Mouse (Mus musculus) cerebellum, adult 2 months (tissue): ENCODE results near the gene Mtch2. TPM values are rescaled to one million over a fixed set of nuclear protein-coding genes. Genes with fewer than 3 reads are reported as not detected.
"Not testable (repeated sequence)": the region's sequence is repeated elsewhere in the genome, so short reads cannot be mapped to it uniquely, and the experiment has no call there.

Experiments used
- DNase-seq, 2 experiments: peaks; one replicate each; pipeline ENCODE4 v3.0.0; 2021
- H3K27ac ChIP-seq: fragments of 200-500 bp; 2 replicates; pipeline ENCODE4 v1.5.1; 2012; ENCODE audit warnings: low read length, control low read depth, inconsistent platforms; ENCODE audit not compliant: insufficient read depth
- H3K27me3 ChIP-seq: fragments of 200-500 bp; 2 replicates; pipeline ENCODE4 v1.6.1; 2012; ENCODE audit warnings: inconsistent platforms, mild to moderate bottlenecking, low read length, moderate library complexity; ENCODE audit not compliant: control insufficient read depth, insufficient read depth
- H3K4me1 ChIP-seq: fragments of 200-500 bp; 2 replicates; pipeline ENCODE4 v1.6.1; 2011; ENCODE audit warnings: low read length; ENCODE audit not compliant: control insufficient read depth, insufficient read depth
- H3K4me3 ChIP-seq: fragments of 200-500 bp; replicated peaks from 2 replicates; pipeline ENCODE3; 2011; ENCODE audit warnings: mild to moderate bottlenecking, low read depth, low read length, control low read depth; ENCODE audit not compliant: insufficient read depth
- CTCF ChIP-seq: fragments of 200-500 bp; IDR thresholded peaks from 2 replicates; pipeline ENCODE4 v1.5.1; 2011; ENCODE audit warnings: low read depth, mild to moderate bottlenecking, control low read depth, low read length, moderate library complexity, borderline replicate concordance; ENCODE audit not compliant: insufficient read depth
- POLR2A ChIP-seq: fragments of 200-500 bp; IDR thresholded peaks from 2 replicates; pipeline ENCODE4 v1.6.1; 2011; ENCODE audit warnings: low read length, control low read depth, borderline replicate concordance; ENCODE audit not compliant: insufficient read depth
- WGBS: fragments of 180-500 bp; shearing (Covaris S2); methylation state at CpG from one replicate; pipeline ENCODE4 v1.1.7; 2018; 5-methylcytosine and 5-hydroxymethylcytosine counted together
- polyA plus RNA-seq: library from polyadenylated mRNA; depleted of rRNA; stranded (reverse); fragments of >200 nt; gene quantifications from 2 replicates; pipeline ENCODE4 v1.2.3, GENCODE M21; 2012

Mtch2 gene
- polyA plus RNA-seq, 1 experiment = 245 TPM

DNA sequence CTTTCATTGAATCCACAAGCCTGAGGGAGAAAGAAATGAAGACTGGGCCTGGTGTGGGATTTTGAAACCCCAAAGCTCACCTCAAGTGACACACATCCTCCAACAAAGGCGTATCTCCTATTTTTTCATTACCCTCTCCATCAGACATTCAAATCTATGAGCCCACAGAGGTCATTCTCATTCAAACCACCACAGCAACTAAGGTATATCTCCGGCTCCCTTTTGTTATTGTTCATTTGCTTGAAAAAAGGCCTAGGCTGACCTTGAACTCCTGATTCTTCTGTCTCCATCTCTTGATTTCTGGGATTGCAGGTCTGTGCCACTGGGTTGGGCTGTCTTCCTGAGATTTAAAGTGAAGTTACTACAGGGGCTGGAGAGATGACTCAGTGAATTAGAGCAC is 24.0 kb upstream of the Mtch2 start:
- H3K4me3 ChIP-seq = no peak overlapping the region
- H3K4me1 ChIP-seq = peaks cover 20% of the 10 kb centered on the region
- H3K27me3 ChIP-seq = no peaks in the 10 kb centered on the region
- peak overlapping the region; percentile 74 for H3K27ac ChIP-seq
- no peak for TF ChIP-seq POLR2A
- no peak for TF ChIP-seq CTCF
- 94% methylated on average over 2 of the region's 2 CpGs for WGBS
- no peak for DNase-seq

DNA sequence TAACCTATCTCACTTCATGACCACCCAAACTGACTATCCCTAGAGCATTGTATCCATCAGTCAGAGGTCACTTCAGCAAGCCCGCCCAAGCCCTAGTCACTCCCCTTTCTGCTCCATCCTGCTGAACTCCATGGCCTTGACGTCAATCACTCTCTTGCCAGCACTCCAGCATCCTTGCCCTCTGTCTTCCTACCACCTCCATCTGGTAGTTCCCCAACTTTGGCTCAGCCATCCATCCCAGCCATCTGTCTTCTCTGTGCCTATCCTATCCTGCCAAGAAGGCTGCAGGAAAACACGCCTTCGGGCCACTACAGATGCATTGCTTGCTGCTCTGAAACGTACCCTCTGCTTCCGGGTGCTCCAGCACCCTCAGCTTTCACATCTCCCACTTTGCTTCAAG is 23.2 kb upstream of the Mtch2 start:
- TF ChIP-seq CTCF = no peak
- TF ChIP-seq POLR2A = peak; percentile 41; the same call in 1 of the 2 replicates
- DNase-seq = peak; percentile 95 to 99
- H3K4me3 ChIP-seq = no peak overlapping the region
- WGBS = 9% methylated on average over 6 of the region's 6 CpGs
- peak overlapping the region; percentile 80 for H3K27ac ChIP-seq
- H3K4me1 ChIP-seq = peaks cover 19% of the 10 kb centered on the region
- no peaks in the 10 kb centered on the region for H3K27me3 ChIP-seq

DNA sequence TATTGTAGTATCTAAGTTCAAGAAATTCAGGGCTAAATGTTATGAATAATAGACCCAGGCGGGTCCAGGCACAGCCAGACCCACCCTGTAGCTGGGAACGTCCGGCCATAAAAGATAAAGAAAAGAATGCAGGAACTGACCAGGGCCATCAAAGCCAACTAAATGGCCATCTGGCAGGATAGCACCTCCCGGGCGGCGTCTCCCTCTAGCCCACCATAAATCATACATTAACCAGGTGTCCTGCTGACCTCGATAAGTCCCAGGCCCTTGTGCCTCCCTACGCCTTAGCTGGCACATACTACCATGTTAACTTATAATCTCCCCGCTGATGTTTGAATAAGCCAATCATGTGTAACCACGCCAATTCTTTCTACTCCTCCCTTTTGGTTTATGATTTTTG is 22.4 kb upstream of the Mtch2 start:
- 17% methylated on average over 10 of the region's 10 CpGs for WGBS
- not testable (repeated sequence) for H3K27me3 ChIP-seq, H3K4me3 ChIP-seq
- peaks cover 17% of the 10 kb centered on the region for H3K4me1 ChIP-seq
- peak; percentile 53 to 59 for DNase-seq
- peak overlapping the region; percentile 95 for H3K27ac ChIP-seq

DNA sequence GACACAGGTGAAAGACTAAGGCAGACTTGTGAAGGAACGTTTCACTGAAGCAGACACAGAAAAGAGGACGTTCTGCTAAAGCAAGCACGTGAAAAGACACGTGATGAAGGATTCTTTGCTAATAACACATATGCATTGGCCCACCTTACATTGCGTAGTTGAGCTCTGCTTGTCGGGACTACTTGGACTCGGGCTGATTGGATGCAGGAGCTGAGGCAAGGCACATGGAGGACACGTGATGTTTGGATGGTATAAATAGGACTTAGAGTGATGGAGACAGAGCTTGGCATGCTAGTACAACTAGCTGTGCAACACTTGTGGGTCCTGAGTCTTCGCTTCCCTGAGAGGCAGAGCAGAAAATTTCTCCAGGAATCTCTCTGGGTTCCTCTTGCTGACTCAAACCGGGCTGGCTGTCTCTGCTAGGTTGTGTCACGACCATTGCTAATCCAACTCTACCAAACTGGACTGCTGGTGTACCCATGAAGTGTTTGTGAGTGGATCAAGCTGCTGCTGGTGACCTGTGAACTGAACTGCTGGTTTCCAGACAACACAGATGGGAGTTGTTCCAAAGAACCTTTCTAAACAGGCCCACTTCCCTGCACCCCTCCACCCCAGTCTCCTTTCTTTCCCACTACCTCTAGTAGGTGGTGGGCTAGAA is 21.3 kb upstream of the Mtch2 start:
- Histone ChIP-seq H3K27me3 (no peaks in the 10 kb centered on the region), H3K4me1 (peaks cover 17% of the 10 kb centered on the region), H3K4me3 (no peak overlapping the region), H3K27ac (peak overlapping the region; percentile 95)
- TF ChIP-seq POLR2A (no peak), CTCF (no peak)
- peak in 1 of 2 experiments; percentile 33 for DNase-seq
- WGBS = 48% methylated on average over 11 of the region's 11 CpGs

DNA sequence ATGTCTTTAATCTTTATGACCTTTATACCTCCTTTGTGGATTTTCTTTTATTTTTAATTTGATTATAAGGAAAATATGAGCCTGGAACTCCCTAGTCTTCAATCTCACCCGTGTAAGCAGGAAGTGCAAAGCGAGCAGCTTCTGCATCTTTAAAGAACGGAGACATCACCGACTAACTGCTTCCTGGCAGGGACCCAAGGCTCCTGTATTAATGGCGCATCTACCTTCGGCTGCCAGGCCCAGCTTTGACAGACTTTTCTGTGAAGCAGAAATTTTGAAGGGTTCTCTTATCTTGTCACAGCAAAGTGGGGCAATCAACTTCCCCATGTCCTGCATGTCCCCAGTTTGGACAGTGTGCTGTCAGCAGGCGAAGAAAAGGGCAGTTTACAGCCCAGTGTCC is 18.2 kb upstream of the Mtch2 start:
- TF ChIP-seq POLR2A = no peak
- TF ChIP-seq CTCF = no peak
- H3K4me3 ChIP-seq = no peak overlapping the region
- 19% methylated on average over 7 of the region's 7 CpGs for WGBS
- no peaks in the 10 kb centered on the region for H3K27me3 ChIP-seq
- peaks cover 12% of the 10 kb centered on the region for H3K4me1 ChIP-seq
- peak; percentile 60 to 63 for DNase-seq
- no peak overlapping the region for H3K27ac ChIP-seq

DNA sequence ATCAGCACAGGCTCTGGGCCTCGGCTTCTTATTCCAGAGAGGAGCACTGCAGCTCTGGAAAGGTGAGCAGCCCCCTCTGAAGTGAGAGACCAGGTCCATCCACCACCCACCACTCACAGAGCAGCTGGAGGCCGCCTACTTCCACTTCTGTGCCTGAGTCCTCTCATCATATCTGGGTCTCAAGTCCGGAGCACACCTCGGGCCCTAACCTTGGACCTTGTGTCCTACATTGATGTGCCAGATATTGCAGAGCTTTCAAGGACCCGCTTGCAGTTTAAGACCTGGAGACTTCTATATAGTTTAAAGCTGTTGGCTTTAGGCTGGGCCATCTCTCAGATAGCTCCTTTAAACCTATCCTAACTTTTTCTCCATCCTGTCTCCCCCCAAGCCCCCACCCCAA is 13.5 kb upstream of the Mtch2 start:
- TF ChIP-seq CTCF (no peak), POLR2A (no peak)
- no peak for DNase-seq
- Histone ChIP-seq H3K4me3 (no peak overlapping the region), H3K27ac (no peak overlapping the region), H3K27me3 (no peaks in the 10 kb centered on the region), H3K4me1 (no peaks in the 10 kb centered on the region; the same call in 1 of the 2 replicates)
- WGBS = 83% methylated on average over 5 of the region's 5 CpGs

DNA sequence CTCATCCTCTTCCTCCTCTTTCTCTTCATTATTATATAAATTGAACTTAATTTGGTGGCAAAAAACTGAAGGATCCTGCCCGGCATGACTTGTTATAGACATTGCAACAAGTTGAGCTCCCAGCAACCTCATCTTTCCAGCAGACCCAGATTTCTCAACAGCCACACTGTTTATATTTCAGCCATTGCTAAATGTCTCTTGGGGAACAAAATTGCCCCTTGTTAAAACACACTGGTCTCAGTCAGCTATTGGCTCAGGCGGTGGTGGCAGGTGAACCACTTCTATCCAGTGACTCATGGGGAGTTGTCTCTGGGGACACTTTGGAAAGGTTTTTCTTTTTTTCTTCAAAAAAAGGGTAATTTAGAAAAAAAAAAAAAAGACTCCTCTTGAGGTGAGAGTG is 8.3 kb upstream of the Mtch2 start:
- no peak for DNase-seq
- no peak overlapping the region for H3K4me3 ChIP-seq
- no peaks in the 10 kb centered on the region for H3K27me3 ChIP-seq
- H3K4me1 ChIP-seq = peaks cover 5% of the 10 kb centered on the region; the same call in 1 of the 2 replicates
- no peak overlapping the region for H3K27ac ChIP-seq
- WGBS = 90% methylated on average over 2 of the region's 2 CpGs
- no peak for TF ChIP-seq POLR2A
- no peak for TF ChIP-seq CTCF

DNA sequence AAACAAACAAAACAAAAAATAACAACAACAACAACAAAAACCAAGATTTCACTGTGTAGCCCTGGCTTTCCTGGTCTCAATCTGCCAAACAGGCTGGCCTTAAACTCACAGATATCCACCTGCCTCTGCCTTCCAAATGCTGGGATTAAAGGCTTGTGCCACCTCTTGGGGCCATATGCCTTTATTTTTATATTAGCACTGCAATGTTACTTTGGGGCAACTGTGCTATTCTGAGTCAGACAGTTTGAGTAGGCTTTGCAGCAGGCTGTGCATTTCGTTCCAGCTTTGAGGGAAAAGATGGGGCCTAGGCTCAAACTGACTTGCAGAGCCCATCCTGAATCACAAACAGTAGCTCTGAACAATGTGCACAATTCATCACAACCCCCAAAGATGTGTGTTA is 3.3 kb upstream of the Mtch2 start:
- H3K27ac ChIP-seq = peak overlapping the region; percentile 11; the same call in 1 of the 2 replicates

More for the DNA sequence above, 3.3 kb upstream of the Mtch2 start:
- TF ChIP-seq CTCF (no peak), POLR2A (no peak)
- H3K4me3 ChIP-seq = no peak overlapping the region
- no peaks in the 10 kb centered on the region for H3K27me3 ChIP-seq
- DNase-seq = peak in 1 of 2 experiments; percentile 71
- 29% methylated on average over 1 of the region's 1 CpGs for WGBS
- H3K4me1 ChIP-seq = peaks cover 5% of the 10 kb centered on the region; the same call in 1 of the 2 replicates
